Mouse (Mus musculus): ENCODE data around the gene Tcte3.
"Not testable (repeated sequence)": the region's sequence is repeated elsewhere in the genome, so short reads cannot be mapped to it uniquely, and the experiment has no call there.

The Tcte3 gene

GRCm38 (mm10) chr17:15031414-15031813, 9.9 kb downstream of the Tcte3 start:
- not testable (repeated sequence) for DNase-seq (ENCODE audit: low spot score)

GRCm38 (mm10) chr17:15025513-15025912, 15.8 kb downstream of the Tcte3 start:
- DNase-seq (ENCODE audit: low spot score): not testable (repeated sequence)

- not testable (repeated sequence) for DNase-seq (ENCODE audit: low spot score)
Observed at GRCm38 (mm10) chr17:15024502-15025193, 16.6 kb downstream of the Tcte3 start.

- DNase-seq (ENCODE audit: low spot score): not testable (repeated sequence)
Observed at GRCm38 (mm10) chr17:15023878-15024492, 17.3 kb downstream of the Tcte3 start.

GRCm38 (mm10) chr17:15021503-15022220, 19.6 kb downstream of the Tcte3 start:
- not testable (repeated sequence) for DNase-seq (ENCODE audit: low spot score)

- not testable (repeated sequence) for DNase-seq (ENCODE audit: low spot score)
Observed at GRCm38 (mm10) chr17:15009706-15010413, 31.4 kb downstream of the Tcte3 start, which contains the start of gene Gm3435. Gene Gm3435, plus strand, starts transcription at chr17:15010176.

- DNase-seq (ENCODE audit: low spot score): not testable (repeated sequence)
Observed at GRCm38 (mm10) chr17:15009088-15009487, 32.2 kb downstream of the Tcte3 start.

GRCm38 (mm10) chr17:15000047-15000446, 41.2 kb downstream of the Tcte3 start:
- DNase-seq (ENCODE audit: low spot score): not testable (repeated sequence)

GRCm38 (mm10) chr17:14994140-14994539, 47.1 kb downstream of the Tcte3 start:
- DNase-seq (ENCODE audit: low spot score): not testable (repeated sequence)

GRCm38 (mm10) chr17:14993139-14993832, 48.0 kb downstream of the Tcte3 start:
- not testable (repeated sequence) for DNase-seq (ENCODE audit: low spot score)

- not testable (repeated sequence) for DNase-seq (ENCODE audit: low spot score)
Observed at GRCm38 (mm10) chr17:14992522-14993138, 48.7 kb downstream of the Tcte3 start.

GRCm38 (mm10) chr17:14990116-14990702, 51.1 kb downstream of the Tcte3 start:
- DNase-seq (ENCODE audit: low spot score): not testable (repeated sequence)

GRCm38 (mm10) chr17:14978362-14979038, 62.8 kb downstream of the Tcte3 start, which contains the start of the genes 9030025P20Rik and Gm3417:
Gene 9030025P20Rik, plus strand, starts transcription at chr17:14978468.
Gene Gm3417, minus strand, starts transcription at chr17:14978790.
- not testable (repeated sequence) for DNase-seq (ENCODE audit: low spot score)

GRCm38 (mm10) chr17:14977718-14978361, 63.4 kb downstream of the Tcte3 start:
- not testable (repeated sequence) for DNase-seq (ENCODE audit: low spot score)
